Mouse (Mus musculus) lung, embryonic 16.5 days (tissue): ENCODE measurements around the gene Gm11111. TPM values are rescaled to one million over a fixed set of nuclear protein-coding genes. Genes with fewer than 3 reads are reported as not detected.
A peak's percentile ranks its signal among the peaks of the same experiment; 100 is the strongest.

Experiments used
- ATAC-seq: fragments of 200-750 bp; cut with Nextera tagmentation; 2 replicates; pipeline ENCODE4 v1.8.0; 2017; ENCODE audit warnings: low read depth, mild to moderate bottlenecking, moderate library complexity
- H3K27ac ChIP-seq: fragments of 300-500 bp; sonication (generic); 2 replicates; pipeline ENCODE4 v1.5.1; 2014; ENCODE audit warnings: mild to moderate bottlenecking, control low read depth, low read length
- H3K27me3 ChIP-seq: fragments of 300-500 bp; sonication (generic); 2 replicates; pipeline ENCODE4 v1.6.1; 2014; ENCODE audit warnings: low read depth, low read length, mixed read lengths; ENCODE audit not compliant: control insufficient read depth, insufficient read depth
- H3K36me3 ChIP-seq: fragments of 300-500 bp; sonication (generic); 2 replicates; pipeline ENCODE4 v1.6.1; 2014; ENCODE audit warnings: low read length; ENCODE audit not compliant: control insufficient read depth, insufficient read depth
- H3K4me1 ChIP-seq: fragments of 300-500 bp; sonication (generic); replicated peaks from 2 replicates; pipeline ENCODE4 v1.6.1; 2014; ENCODE audit warnings: low read length, mixed read lengths; ENCODE audit not compliant: control insufficient read depth, insufficient read depth
- H3K4me2 ChIP-seq: fragments of 300-500 bp; sonication (generic); 2 replicates; pipeline ENCODE4 v1.6.1; 2014; ENCODE audit warnings: low read depth, low read length, control low read depth
- H3K4me3 ChIP-seq: fragments of 300-500 bp; sonication (generic); 2 replicates; pipeline ENCODE4 v1.5.1; 2014; ENCODE audit warnings: mild to moderate bottlenecking, low read length, control low read depth
- H3K9ac ChIP-seq: fragments of 300-500 bp; sonication (generic); 2 replicates; pipeline ENCODE4 v1.6.1; 2014; ENCODE audit warnings: low read length, control low read depth
- H3K9me3 ChIP-seq: fragments of 300-500 bp; sonication (generic); 2 replicates; pipeline ENCODE4 v1.6.1; 2016; ENCODE audit warnings: low read length; ENCODE audit not compliant: control insufficient read depth
- WGBS: fragments of 180-500 bp; shearing (Covaris S2); extraction: QIAGEN DNeasy Blood & Tissue Kit; methylation state at CpG from one replicate; pipeline ENCODE4 v1.1.7; 2014; 5-methylcytosine and 5-hydroxymethylcytosine counted together
- polyA plus RNA-seq: library from polyadenylated mRNA; unstranded; fragments of >200 nt; fragmentation: Nextera tagmentation; extraction: Ambion mirVana; gene quantifications from 2 replicates; pipeline ENCODE4 v1.2.1, GENCODE M21; 2015

The Gm11111 gene
- polyA plus RNA-seq, 1 experiment from 2014 or later, result not detected

GRCm38 (mm10) chr5:98552811-98553601 lies 511 bp downstream of the Gm11111 start:
- ATAC-seq, result no peak
- Histone ChIP-seq H3K4me1 (no peaks in the 10 kb centered on the region; the same call in 1 of the 2 replicates), H3K4me3 (no peak overlapping the region), H3K36me3 (no peaks in the 10 kb centered on the region), H3K9ac (no peak overlapping the region), H3K27me3 (no peaks in the 10 kb centered on the region), H3K4me2 (no peak overlapping the region), H3K9me3 (no peaks in the 10 kb centered on the region), H3K27ac (no peak overlapping the region)
- WGBS, result 54% methylated on average over 7 of the region's 7 CpGs

GRCm38 (mm10) chr5:98561301-98561700 lies 8.8 kb downstream of the Gm11111 start:
- Histone ChIP-seq H3K9ac (no peak overlapping the region), H3K27me3 (no peaks in the 10 kb centered on the region), H3K27ac (no peak overlapping the region), H3K4me2 (no peak overlapping the region), H3K4me1 (peaks cover 6% of the 10 kb centered on the region), H3K4me3 (no peak overlapping the region), H3K36me3 (no peaks in the 10 kb centered on the region), H3K9me3 (no peaks in the 10 kb centered on the region)
- WGBS, result 84% methylated on average over 4 of the region's 4 CpGs
- no peak for ATAC-seq

GRCm38 (mm10) chr5:98562806-98563205 lies 10.3 kb downstream of the Gm11111 start:
- H3K9ac ChIP-seq, result no peak overlapping the region
- H3K27ac ChIP-seq, result 0 out of 2 replicates have a peak overlapping the region, but pooled peaks have one; percentile 39
- H3K4me1 ChIP-seq, result peaks cover 10% of the 10 kb centered on the region
- no peak overlapping the region for H3K4me3 ChIP-seq
- ATAC-seq, result peak; percentile 64
- H3K4me2 ChIP-seq, result no peak overlapping the region
- no peaks in the 10 kb centered on the region for H3K36me3 ChIP-seq
- no peaks in the 10 kb centered on the region for H3K27me3 ChIP-seq
- H3K9me3 ChIP-seq, result no peaks in the 10 kb centered on the region
- 37% methylated on average over 9 of the region's 9 CpGs for WGBS

- no peak overlapping the region for H3K27ac ChIP-seq
- no peak for ATAC-seq
- H3K9me3 ChIP-seq, result no peaks in the 10 kb centered on the region
- H3K9ac ChIP-seq, result no peak overlapping the region
- WGBS, result 64% methylated on average over 9 of the region's 9 CpGs
- H3K4me1 ChIP-seq, result peaks cover 15% of the 10 kb centered on the region
- H3K27me3 ChIP-seq, result no peaks in the 10 kb centered on the region
- H3K4me3 ChIP-seq, result no peak overlapping the region
- H3K36me3 ChIP-seq, result no peaks in the 10 kb centered on the region
- H3K4me2 ChIP-seq, result no peak overlapping the region
Measured at GRCm38 (mm10) chr5:98563801-98564200, 11.3 kb downstream of the Gm11111 start.

GRCm38 (mm10) chr5:98566461-98567193 lies 14.1 kb downstream of the Gm11111 start:
- H3K4me3 ChIP-seq, result no peak overlapping the region
- H3K27ac ChIP-seq, result 0 out of 2 replicates have a peak overlapping the region, but pooled peaks have one; percentile 1
- peaks cover 26% of the 10 kb centered on the region for H3K4me1 ChIP-seq
- peak; percentile 23; the same call in 1 of the 2 replicates for ATAC-seq
- no peak overlapping the region for H3K9ac ChIP-seq
- no peaks in the 10 kb centered on the region for H3K9me3 ChIP-seq
- WGBS, result 29% methylated on average over 6 of the region's 6 CpGs
- H3K36me3 ChIP-seq, result no peaks in the 10 kb centered on the region
- no peak overlapping the region for H3K4me2 ChIP-seq
- H3K27me3 ChIP-seq, result no peaks in the 10 kb centered on the region

- peak; percentile 54; the same call in 1 of the 2 replicates for ATAC-seq
- H3K27ac ChIP-seq, result peak overlapping the region; percentile 51
- H3K9me3 ChIP-seq, result no peaks in the 10 kb centered on the region
- peaks cover 20% of the 10 kb centered on the region for H3K4me1 ChIP-seq
- no peaks in the 10 kb centered on the region for H3K36me3 ChIP-seq
- H3K9ac ChIP-seq, result no peak overlapping the region
- no peaks in the 10 kb centered on the region for H3K27me3 ChIP-seq
- H3K4me2 ChIP-seq, result no peak overlapping the region
- H3K4me3 ChIP-seq, result no peak overlapping the region
- WGBS, result 51% methylated on average over 4 of the region's 4 CpGs
Measured at GRCm38 (mm10) chr5:98568481-98568880, 16.0 kb downstream of the Gm11111 start.

GRCm38 (mm10) chr5:98569029-98569513 lies 16.6 kb downstream of the Gm11111 start:
- no peak overlapping the region for H3K9ac ChIP-seq
- 17% methylated on average over 3 of the region's 3 CpGs for WGBS
- H3K4me3 ChIP-seq, result no peak overlapping the region
- H3K4me1 ChIP-seq, result peaks cover 19% of the 10 kb centered on the region
- ATAC-seq, result peak; percentile 87
- peak overlapping the region; percentile 51 for H3K27ac ChIP-seq
- H3K36me3 ChIP-seq, result no peaks in the 10 kb centered on the region
- H3K9me3 ChIP-seq, result no peaks in the 10 kb centered on the region
- H3K27me3 ChIP-seq, result no peaks in the 10 kb centered on the region
- no peak overlapping the region; the same call in 1 of the 2 replicates for H3K4me2 ChIP-seq

- no peaks in the 10 kb centered on the region for H3K9me3 ChIP-seq
- no peak overlapping the region for H3K4me2 ChIP-seq
- H3K4me3 ChIP-seq, result no peak overlapping the region
- no peak overlapping the region for H3K27ac ChIP-seq
- no peak overlapping the region for H3K9ac ChIP-seq
- no peak for ATAC-seq
- H3K4me1 ChIP-seq, result peaks cover 28% of the 10 kb centered on the region
- H3K27me3 ChIP-seq, result no peaks in the 10 kb centered on the region
- no peaks in the 10 kb centered on the region for H3K36me3 ChIP-seq
- 58% methylated on average over 4 of the region's 4 CpGs for WGBS
Measured at GRCm38 (mm10) chr5:98572392-98572791, 19.9 kb downstream of the Gm11111 start.
